Mouse (Mus musculus): ENCODE data around the gene Ilkap. TPM values are rescaled to one million over a fixed set of nuclear protein-coding genes. Genes with fewer than 3 reads are reported as not detected.

Ilkap gene
- polyA plus RNA-seq, 1 experiment from 2014 or later, result 147 TPM

- ATAC-seq (ENCODE audit: low FRiP score, low read depth), result peak; percentile 94
- peak overlapping the region; percentile 77 for H3K4me3 ChIP-seq
- H3K27me3 ChIP-seq, result no peaks in the 10 kb centered on the region
- H3K4me2 ChIP-seq, result peak overlapping the region; percentile 94
- peak overlapping the region; percentile 91 for H3K27ac ChIP-seq (replicated peaks)
- H3K9ac ChIP-seq, result peak overlapping the region; percentile 73
- peaks cover 35% of the 10 kb centered on the region for H3K4me1 ChIP-seq (replicated peaks)
- 0 out of 2 replicates have a peak, but pooled peaks cover 4% of the 10 kb centered on the region for H3K36me3 ChIP-seq
- no peaks in the 10 kb centered on the region for H3K9me3 ChIP-seq
- WGBS, result under 1% methylated on average over 34 of the region's 34 CpGs
Measured at GRCm38 (mm10) chr1:91413030-91413506, 14.5 kb upstream of the Ilkap start.

- Histone ChIP-seq H3K9ac (peak overlapping the region; percentile 73), H3K27ac (replicated peaks) (peak overlapping the region; percentile 91), H3K4me3 (peak overlapping the region; percentile 77), H3K4me2 (peak overlapping the region; percentile 94), H3K36me3 (no peaks in the 10 kb centered on the region), H3K4me1 (replicated peaks) (peaks cover 35% of the 10 kb centered on the region), H3K27me3 (no peaks in the 10 kb centered on the region), H3K9me3 (no peaks in the 10 kb centered on the region)
- WGBS, result 2% methylated on average over 64 of the region's 65 CpGs
- peak; percentile 25 for ATAC-seq (ENCODE audit: low FRiP score, low read depth)
Measured at GRCm38 (mm10) chr1:91412286-91413029, 13.8 kb upstream of the Ilkap start.

- 47% methylated on average over 8 of the region's 8 CpGs for WGBS
- H3K27me3 ChIP-seq, result no peaks in the 10 kb centered on the region
- peaks cover 35% of the 10 kb centered on the region for H3K4me1 ChIP-seq (replicated peaks)
- H3K27ac ChIP-seq (replicated peaks), result no peak overlapping the region
- no peak for ATAC-seq (ENCODE audit: low FRiP score, low read depth)
- H3K9ac ChIP-seq, result peak overlapping the region; percentile 73
- no peaks in the 10 kb centered on the region for H3K9me3 ChIP-seq
- H3K4me2 ChIP-seq, result peak overlapping the region; percentile 94
- H3K36me3 ChIP-seq, result no peaks in the 10 kb centered on the region
- H3K4me3 ChIP-seq, result peak overlapping the region; percentile 77
Measured at GRCm38 (mm10) chr1:91411631-91412285, 13.1 kb upstream of the Ilkap start.

- Histone ChIP-seq H3K4me1 (replicated peaks) (peaks cover 13% of the 10 kb centered on the region), H3K27ac (replicated peaks) (no peak overlapping the region), H3K9ac (no peak overlapping the region), H3K9me3 (no peaks in the 10 kb centered on the region), H3K36me3 (no peaks in the 10 kb centered on the region), H3K4me2 (no peak overlapping the region), H3K27me3 (no peaks in the 10 kb centered on the region), H3K4me3 (no peak overlapping the region)
- WGBS, result 84% methylated on average over 4 of the region's 4 CpGs
- ATAC-seq (ENCODE audit: low FRiP score, low read depth), result no peak
Measured at GRCm38 (mm10) chr1:91407819-91408218, 9.2 kb upstream of the Ilkap start.

GRCm38 (mm10) chr1:91405406-91406169 is 7.0 kb upstream of the Ilkap start:
- Histone ChIP-seq H3K27ac (replicated peaks) (no peak overlapping the region), H3K4me2 (0 out of 2 replicates have a peak overlapping the region, but pooled peaks have one; percentile 13), H3K4me1 (replicated peaks) (no peaks in the 10 kb centered on the region), H3K36me3 (no peaks in the 10 kb centered on the region), H3K27me3 (no peaks in the 10 kb centered on the region), H3K9ac (no peak overlapping the region), H3K4me3 (no peak overlapping the region), H3K9me3 (no peaks in the 10 kb centered on the region)
- 54% methylated on average over 23 of the region's 23 CpGs for WGBS
- ATAC-seq (ENCODE audit: low FRiP score, low read depth), result no peak

- WGBS, result 31% methylated on average over 1 of the region's 1 CpGs
- H3K4me2 ChIP-seq, result no peak overlapping the region
Measured at GRCm38 (mm10) chr1:91404976-91405375, 6.4 kb upstream of the Ilkap start.

GRCm38 (mm10) chr1:91397927-91398259 is 722 bp downstream of the Ilkap start:
- H3K9me3 ChIP-seq, result no peaks in the 10 kb centered on the region
- peaks cover 28% of the 10 kb centered on the region for H3K4me1 ChIP-seq (replicated peaks)
- peak overlapping the region; percentile 91 for H3K27ac ChIP-seq (replicated peaks)
- no peak for ATAC-seq (ENCODE audit: low FRiP score, low read depth)
- H3K27me3 ChIP-seq, result no peaks in the 10 kb centered on the region
- WGBS, result under 1% methylated on average over 12 of the region's 12 CpGs
- 0 out of 2 replicates have a peak, but pooled peaks cover 12% of the 10 kb centered on the region for H3K36me3 ChIP-seq
- peak overlapping the region; percentile 75 for H3K9ac ChIP-seq
- H3K4me3 ChIP-seq, result peak overlapping the region; percentile 78
- H3K4me2 ChIP-seq, result peak overlapping the region; percentile 84

More at GRCm38 (mm10) chr1:91404976-91405375, 6.4 kb upstream of the Ilkap start:
- H3K36me3 ChIP-seq, result no peaks in the 10 kb centered on the region
- H3K9ac ChIP-seq, result no peak overlapping the region
- H3K27ac ChIP-seq (replicated peaks), result no peak overlapping the region
- no peaks in the 10 kb centered on the region for H3K9me3 ChIP-seq
- no peak overlapping the region for H3K4me3 ChIP-seq
- H3K4me1 ChIP-seq (replicated peaks), result no peaks in the 10 kb centered on the region
- no peaks in the 10 kb centered on the region for H3K27me3 ChIP-seq
- no peak for ATAC-seq (ENCODE audit: low FRiP score, low read depth)

GRCm38 (mm10) chr1:91390369-91390768 is 8.2 kb downstream of the Ilkap start:
- Histone ChIP-seq H3K9me3 (no peaks in the 10 kb centered on the region), H3K4me1 (replicated peaks) (peaks cover 8% of the 10 kb centered on the region; the same call in 1 of the 2 replicates), H3K4me3 (no peak overlapping the region), H3K27me3 (no peaks in the 10 kb centered on the region), H3K4me2 (no peak overlapping the region), H3K9ac (no peak overlapping the region), H3K36me3 (peaks cover 60% of the 10 kb centered on the region), H3K27ac (replicated peaks) (no peak overlapping the region)
- WGBS, result 96% methylated on average over 5 of the region's 5 CpGs
- ATAC-seq (ENCODE audit: low FRiP score, low read depth), result no peak

- WGBS, result 95% methylated on average over 4 of the region's 4 CpGs
- Histone ChIP-seq H3K4me1 (replicated peaks) (no peaks in the 10 kb centered on the region), H3K36me3 (peaks cover 90% of the 10 kb centered on the region), H3K27me3 (no peaks in the 10 kb centered on the region), H3K9ac (no peak overlapping the region), H3K27ac (replicated peaks) (no peak overlapping the region), H3K9me3 (no peaks in the 10 kb centered on the region), H3K4me3 (no peak overlapping the region), H3K4me2 (no peak overlapping the region)
- ATAC-seq (ENCODE audit: low FRiP score, low read depth), result no peak
Measured at GRCm38 (mm10) chr1:91381091-91381471, 17.5 kb downstream of the Ilkap start.

GRCm38 (mm10) chr1:91380453-91381090 is 18.0 kb downstream of the Ilkap start:
- WGBS, result 55% methylated on average over 7 of the region's 7 CpGs
- Histone ChIP-seq H3K4me3 (no peak overlapping the region), H3K9ac (no peak overlapping the region), H3K4me1 (replicated peaks) (no peaks in the 10 kb centered on the region), H3K27me3 (no peaks in the 10 kb centered on the region), H3K9me3 (no peaks in the 10 kb centered on the region), H3K27ac (replicated peaks) (no peak overlapping the region), H3K36me3 (peaks cover 93% of the 10 kb centered on the region), H3K4me2 (no peak overlapping the region)
- peak; percentile 66 for ATAC-seq (ENCODE audit: low FRiP score, low read depth)

- WGBS, result 91% methylated on average over 6 of the region's 6 CpGs
- ATAC-seq (ENCODE audit: low FRiP score, low read depth), result no peak
- H3K27me3 ChIP-seq, result no peaks in the 10 kb centered on the region
- H3K9ac ChIP-seq, result no peak overlapping the region
- H3K27ac ChIP-seq (replicated peaks), result no peak overlapping the region
- H3K4me1 ChIP-seq (replicated peaks), result no peaks in the 10 kb centered on the region
- no peaks in the 10 kb centered on the region for H3K9me3 ChIP-seq
- H3K4me2 ChIP-seq, result no peak overlapping the region
- H3K4me3 ChIP-seq, result no peak overlapping the region
- peaks cover 69% of the 10 kb centered on the region for H3K36me3 ChIP-seq
Measured at GRCm38 (mm10) chr1:91373414-91373835, 25.2 kb downstream of the Ilkap start.

All from hindbrain, embryonic 15.5 days (tissue).